Mouse (Mus musculus): Measurements from ENCODE around the gene Fancm. TPM values are rescaled to one million over a fixed set of nuclear protein-coding genes. Genes with fewer than 3 reads are reported as not detected.

The Fancm gene
- total RNA-seq, 1 experiment = 45.6 TPM

DNA sequence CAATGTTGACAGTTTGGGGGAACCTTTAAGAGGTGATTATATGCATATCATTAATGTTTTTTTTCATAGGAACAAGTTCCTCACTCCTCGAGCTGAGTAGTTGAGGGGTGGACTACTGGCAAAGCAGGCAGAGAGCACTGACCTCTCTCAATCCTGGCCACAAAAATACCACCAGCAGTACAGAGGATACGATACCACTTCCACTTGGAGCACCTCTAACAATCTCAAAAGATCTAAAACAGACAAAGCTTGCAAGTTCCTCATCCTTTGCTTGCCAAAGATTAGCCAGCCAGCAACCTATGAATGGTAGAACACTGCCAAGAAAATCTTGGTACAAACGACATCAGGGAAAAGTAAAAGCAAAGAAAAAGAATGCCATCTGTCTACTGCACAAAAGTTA, 9.2 kb upstream of the Fancm start:
- in situ Hi-C loops (cut with MboI; ENCODE audit: low sequenced_read_pairs in 2 of 2, unreplicated experiment in 2 of 2) = no loop called here
- H3K9ac ChIP-seq (ENCODE audit: insufficient read depth, low read depth, low read length, poor library complexity, severe bottlenecking) = no peak overlapping the region
- H3K27ac ChIP-seq (ENCODE audit: insufficient read depth, low read depth, low read length, poor library complexity, severe bottlenecking) = no peak overlapping the region
- no peak for DNase-seq (ENCODE audit: low read depth, low spot score)
- H3K9me3 ChIP-seq (ENCODE audit: control insufficient read depth, insufficient read depth, low read depth, low read length) = no peaks in the 10 kb centered on the region
- no peak overlapping the region for H3K4me3 ChIP-seq (ENCODE audit: insufficient read depth in 1 of 2, low read depth in 1 of 2, low read length in 2 of 2, poor library complexity in 1 of 2, severe bottlenecking in 1 of 2)
- H3K36me3 ChIP-seq (ENCODE audit: control insufficient read depth, insufficient read depth, low read length, poor library complexity, severe bottlenecking) = peaks cover 17% of the 10 kb centered on the region
- H3K4me1 ChIP-seq (ENCODE audit: control insufficient read depth in 2 of 2, insufficient read depth in 2 of 2, low read length in 2 of 2, poor library complexity in 1 of 2) = no peaks in the 10 kb centered on the region
- TF ChIP-seq CHD2 (IDR thresholded peaks at IDR 0.05; ENCODE audit: low read depth, low read length) (no peak), ZC3H11A (IDR thresholded peaks at IDR 0.05; ENCODE audit: borderline replicate concordance, low read depth, low read length) (no peak), MAFK (IDR thresholded peaks at IDR 0.05; ENCODE audit: insufficient read depth, low read depth, low read length) (no peak), HCFC1 (IDR thresholded peaks at IDR 0.05; ENCODE audit: borderline replicate concordance, insufficient read depth, low read length) (no peak), ZNF384 (IDR thresholded peaks at IDR 0.05; ENCODE audit: low read depth, low read length) (no peak)

DNA sequence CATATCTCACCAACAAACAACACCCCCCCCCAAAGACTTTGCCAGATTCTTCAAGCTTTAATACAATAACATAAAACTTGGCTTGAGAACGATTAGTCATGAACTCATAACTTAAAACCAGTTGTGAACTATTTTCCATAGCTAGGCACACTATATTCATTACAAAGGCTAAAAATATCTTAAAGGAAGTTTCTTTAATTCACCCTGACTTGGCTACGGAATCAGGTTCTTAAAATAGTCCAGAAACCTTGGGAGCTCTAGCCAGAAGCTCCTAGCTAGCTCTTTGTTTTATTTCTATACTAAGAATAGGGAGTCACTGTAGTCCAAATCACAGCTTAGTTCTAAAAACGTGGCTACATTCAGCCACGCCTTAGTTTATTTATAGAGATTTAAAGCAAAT, 7.0 kb upstream of the Fancm start:
- Histone ChIP-seq H3K4me1 (ENCODE audit: control insufficient read depth in 2 of 2, insufficient read depth in 2 of 2, low read length in 2 of 2, poor library complexity in 1 of 2) (peaks cover 0 to 3% of the 10 kb centered on the region in 2 experiments; a peak in 1 of 4 replicates), H3K4me3 (ENCODE audit: insufficient read depth in 1 of 2, low read depth in 1 of 2, low read length in 2 of 2, poor library complexity in 1 of 2, severe bottlenecking in 1 of 2) (no peak overlapping the region), H3K9me3 (ENCODE audit: control insufficient read depth, insufficient read depth, low read depth, low read length) (no peaks in the 10 kb centered on the region), H3K9ac (ENCODE audit: insufficient read depth, low read depth, low read length, poor library complexity, severe bottlenecking) (no peak overlapping the region), H3K27ac (ENCODE audit: insufficient read depth, low read depth, low read length, poor library complexity, severe bottlenecking) (no peak overlapping the region), H3K36me3 (ENCODE audit: control insufficient read depth, insufficient read depth, low read length, poor library complexity, severe bottlenecking) (peaks cover 15% of the 10 kb centered on the region)
- DNase-seq (ENCODE audit: low read depth, low spot score) = no peak
- in situ Hi-C loops (cut with MboI; ENCODE audit: low sequenced_read_pairs in 2 of 2, unreplicated experiment in 2 of 2) = no loop called here
- no peak for TF ChIP-seq ZNF384 (IDR thresholded peaks at IDR 0.05; ENCODE audit: low read depth, low read length)
- no peak for TF ChIP-seq ZC3H11A (IDR thresholded peaks at IDR 0.05; ENCODE audit: borderline replicate concordance, low read depth, low read length)
- no peak for TF ChIP-seq HCFC1 (IDR thresholded peaks at IDR 0.05; ENCODE audit: borderline replicate concordance, insufficient read depth, low read length)
- TF ChIP-seq MAFK (IDR thresholded peaks at IDR 0.05; ENCODE audit: insufficient read depth, low read depth, low read length) = no peak
- no peak for TF ChIP-seq CHD2 (IDR thresholded peaks at IDR 0.05; ENCODE audit: low read depth, low read length)

DNA sequence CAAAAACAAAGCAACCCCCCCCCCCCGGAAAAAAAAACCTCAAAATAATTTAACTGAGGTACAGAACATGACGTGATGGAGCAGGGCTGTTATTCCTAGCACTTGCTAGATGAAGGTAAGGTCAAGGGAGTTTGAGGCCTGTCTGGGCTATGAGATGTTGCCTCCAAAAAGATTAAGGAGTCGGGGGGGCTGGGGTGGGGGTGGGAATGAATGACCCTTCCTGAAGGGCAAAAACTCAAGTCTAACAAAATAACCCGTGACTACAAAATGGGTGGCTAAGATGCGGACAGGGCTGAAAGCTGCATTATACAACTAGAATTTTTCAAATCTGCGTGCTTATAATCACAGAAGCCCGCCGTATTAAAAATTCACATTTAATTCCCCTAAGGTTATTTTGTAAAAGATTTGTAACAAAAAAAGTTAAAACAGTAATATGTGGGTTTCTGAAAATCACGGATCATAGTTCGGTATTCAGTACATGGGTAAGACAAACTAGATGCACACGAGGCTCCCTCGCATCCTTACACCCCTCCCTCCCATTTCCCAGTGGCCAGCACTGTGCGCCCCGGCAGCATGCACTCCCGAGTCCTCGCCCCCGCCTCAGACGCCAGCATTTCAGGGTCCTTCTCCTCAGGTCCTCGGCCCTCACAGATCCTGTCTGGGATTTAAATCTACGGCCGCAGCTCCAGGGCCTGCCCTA, 2.3 kb upstream of the Fancm start:
- peak overlapping the region; percentile 94 for H3K9ac ChIP-seq (ENCODE audit: insufficient read depth, low read depth, low read length, poor library complexity, severe bottlenecking)
- DNase-seq (ENCODE audit: low read depth, low spot score) = no peak
- no peak for TF ChIP-seq CHD2 (IDR thresholded peaks at IDR 0.05; ENCODE audit: low read depth, low read length)
- TF ChIP-seq HCFC1 (IDR thresholded peaks at IDR 0.05; ENCODE audit: borderline replicate concordance, insufficient read depth, low read length) = no peak
- no peak for TF ChIP-seq ZNF384 (IDR thresholded peaks at IDR 0.05; ENCODE audit: low read depth, low read length)
- peaks cover 8% of the 10 kb centered on the region for H3K36me3 ChIP-seq (ENCODE audit: control insufficient read depth, insufficient read depth, low read length, poor library complexity, severe bottlenecking)
- in situ Hi-C loops (cut with MboI; ENCODE audit: low sequenced_read_pairs in 2 of 2, unreplicated experiment in 2 of 2) = no loop called here
- peak overlapping the region; percentile 50 for H3K27ac ChIP-seq (ENCODE audit: insufficient read depth, low read depth, low read length, poor library complexity, severe bottlenecking)
- H3K9me3 ChIP-seq (ENCODE audit: control insufficient read depth, insufficient read depth, low read depth, low read length) = no peaks in the 10 kb centered on the region
- H3K4me3 ChIP-seq (ENCODE audit: insufficient read depth in 1 of 2, low read depth in 1 of 2, low read length in 2 of 2, poor library complexity in 1 of 2, severe bottlenecking in 1 of 2) = peak overlapping the region; percentile 86 to 95
- peaks cover 0 to 7% of the 10 kb centered on the region in 2 experiments; a peak in 2 of 4 replicates for H3K4me1 ChIP-seq (ENCODE audit: control insufficient read depth in 2 of 2, insufficient read depth in 2 of 2, low read length in 2 of 2, poor library complexity in 1 of 2)

DNA sequence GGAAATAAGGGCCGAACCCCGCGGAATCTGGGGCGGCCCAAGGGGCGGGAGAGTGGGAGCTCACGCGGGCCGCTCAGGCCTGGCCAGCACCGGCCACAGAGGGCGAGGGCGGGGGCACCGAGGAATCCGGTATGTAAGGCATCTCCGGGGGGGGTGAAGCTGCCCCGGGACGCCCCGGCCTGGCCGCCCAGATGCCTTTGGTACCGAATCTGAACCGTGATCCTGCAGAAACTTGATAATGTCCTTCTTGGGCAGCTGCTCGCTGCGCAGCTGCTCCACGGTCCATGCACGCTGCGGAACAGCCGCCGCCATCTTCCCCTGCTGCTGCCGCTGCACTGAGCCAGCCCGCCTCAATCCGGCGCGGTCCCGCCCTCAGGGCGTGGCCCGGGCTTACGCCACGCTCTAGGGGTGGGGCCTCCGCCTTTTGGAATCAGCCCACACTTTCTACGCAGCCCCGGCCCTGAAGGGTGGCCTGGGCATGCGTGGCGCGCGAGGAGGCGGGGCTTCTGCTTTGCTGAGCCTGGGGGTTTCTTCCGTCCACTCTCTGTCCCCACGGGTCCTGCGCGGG, 1.7 kb upstream of the Fancm start, which contains the start of gene Fkbp3:
TSS of gene Fkbp3 (minus strand) at position 397 of the 568 bp plus-strand sequence.
- Histone ChIP-seq H3K4me1 (ENCODE audit: control insufficient read depth in 2 of 2, insufficient read depth in 2 of 2, low read length in 2 of 2, poor library complexity in 1 of 2) (peaks cover 0 to 7% of the 10 kb centered on the region in 2 experiments; a peak in 2 of 4 replicates), H3K36me3 (ENCODE audit: control insufficient read depth, insufficient read depth, low read length, poor library complexity, severe bottlenecking) (peaks cover 6% of the 10 kb centered on the region), H3K9me3 (ENCODE audit: control insufficient read depth, insufficient read depth, low read depth, low read length) (no peaks in the 10 kb centered on the region), H3K9ac (ENCODE audit: insufficient read depth, low read depth, low read length, poor library complexity, severe bottlenecking) (peak within 1 kb of the TSS; percentile 94), H3K4me3 (ENCODE audit: insufficient read depth in 1 of 2, low read depth in 1 of 2, low read length in 2 of 2, poor library complexity in 1 of 2, severe bottlenecking in 1 of 2) (peak within 1 kb of the TSS; percentile 86 to 95), H3K27ac (ENCODE audit: insufficient read depth, low read depth, low read length, poor library complexity, severe bottlenecking) (peak within 1 kb of the TSS; percentile 50)
- peak; percentile 93 for DNase-seq (ENCODE audit: low read depth, low spot score)
- TF ChIP-seq ZNF384 (IDR thresholded peaks at IDR 0.05; ENCODE audit: low read depth, low read length) (no peak), HCFC1 (IDR thresholded peaks at IDR 0.05; ENCODE audit: borderline replicate concordance, insufficient read depth, low read length) (peak; percentile 57; the same call in 1 of the 2 replicates)
- in situ Hi-C loops (cut with MboI; ENCODE audit: low sequenced_read_pairs in 2 of 2, unreplicated experiment in 2 of 2) = no loop called here

Data from ES-E14 (cell line).